Mouse (Mus musculus) brain, embryonic 14.5 days (tissue): ENCODE measurements at regions not wholly inside any gene's neighbourhood (a gene's known extent, or its start where the extent isn't known, plus 50 kb on each side); places are given as distances from the start of the nearest gene placed in this dataset.

Experiments used
- CTCF ChIP-seq: fragments of 200-500 bp; IDR thresholded peaks from 2 replicates; pipeline ENCODE4 v1.5.1; 2012; ENCODE audit warnings: inconsistent platforms, mild to moderate bottlenecking, moderate library complexity, borderline replicate concordance; ENCODE audit not compliant: insufficient read depth, insufficient read length; ENCODE audit errors: extremely low read depth
- POLR2A ChIP-seq: fragments of 200-500 bp; IDR thresholded peaks from 2 replicates; pipeline ENCODE4 v1.6.1; 2012; ENCODE audit warnings: mild to moderate bottlenecking, inconsistent platforms, borderline replicate concordance; ENCODE audit not compliant: poor library complexity, insufficient read depth, insufficient read length, severe bottlenecking; ENCODE audit errors: extremely low read depth

- TF ChIP-seq CTCF (no peak), POLR2A (no peak)
These were observed 174.7 kb downstream of the Lurap1l start for GRCm38 (mm10) chr4:81085188-81085587.
